Mouse (Mus musculus) gastrocnemius, postnatal 14 days (tissue): ENCODE measurements at regions not wholly inside any gene's neighbourhood (a gene's known extent, or its start where the extent isn't known, plus 50 kb on each side); places are given as distances from the start of the nearest gene placed in this dataset.

Source experiments
- DNase-seq: peaks from one replicate; pipeline ENCODE4 v3.0.0; 2021; ENCODE audit warnings: mixed read lengths
- intact Hi-C: fragments of 180-260 bp; cut with DNase I; formaldehyde crosslinking; loops from one replicate; pipeline ENCODE4 v1.15.1; 2025; ENCODE audit warnings: low total_unique reads

DNA sequence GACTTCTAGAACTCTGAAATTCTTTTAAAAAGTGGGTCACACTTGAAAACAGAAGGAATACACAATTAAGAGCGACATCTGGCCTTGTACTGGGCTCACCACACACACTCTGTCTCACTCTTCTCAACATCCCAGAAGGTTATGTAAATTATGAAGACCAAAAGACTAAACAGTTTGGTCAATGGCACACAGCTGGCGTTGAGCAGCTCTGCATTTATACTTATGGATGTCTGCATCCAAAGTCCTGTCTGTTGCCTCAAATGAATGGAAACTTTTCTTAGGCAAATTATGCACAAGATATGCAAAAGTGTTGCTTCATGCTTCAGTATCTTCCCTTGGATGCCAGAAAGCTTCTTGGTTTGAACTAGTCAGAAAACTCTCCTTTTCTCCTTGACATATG, 323.5 kb downstream of the Ppp3ca start:
- intact Hi-C loops = no loop called here
- DNase-seq = no peak

- no peak for DNase-seq
- intact Hi-C loops = no loop called here
Observed at GRCm38 (mm10) chr3:136994361-136995083, 324.6 kb downstream of the Ppp3ca start.

DNA sequence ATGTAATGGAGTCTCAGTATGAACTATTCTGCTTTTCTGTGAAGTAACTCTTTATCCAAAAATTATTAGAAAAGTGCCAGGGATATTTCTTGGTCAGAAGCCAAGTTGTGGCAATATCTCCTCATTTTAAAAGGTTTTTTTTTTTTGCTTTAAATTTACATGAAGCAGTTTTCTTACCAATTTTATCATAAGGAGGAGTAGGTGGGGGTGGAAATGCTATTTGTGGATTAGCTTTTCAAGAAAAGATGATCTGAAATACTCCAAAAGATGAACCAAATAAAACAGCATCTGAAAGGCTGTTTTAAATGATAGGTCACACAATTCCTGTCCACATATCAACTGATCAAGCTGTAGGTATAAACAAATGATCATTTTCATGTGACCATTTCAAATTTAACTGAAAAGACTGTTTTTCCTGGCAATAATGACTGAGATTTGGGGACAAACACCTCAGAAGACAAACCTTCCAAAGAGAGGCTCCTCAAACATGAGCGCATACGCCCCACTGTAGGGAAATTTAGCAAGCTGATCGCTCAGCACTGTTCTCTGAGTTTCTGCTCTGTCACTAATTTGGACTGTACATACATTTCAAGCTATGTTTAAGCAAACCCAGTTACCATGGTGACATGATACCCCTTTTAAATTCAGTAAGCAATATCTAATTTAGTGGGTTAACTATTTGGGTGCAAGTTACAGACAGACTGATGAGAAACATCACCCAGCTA, 325.8 kb downstream of the Ppp3ca start:
- intact Hi-C loops = no loop called here
- DNase-seq = no peak

DNA sequence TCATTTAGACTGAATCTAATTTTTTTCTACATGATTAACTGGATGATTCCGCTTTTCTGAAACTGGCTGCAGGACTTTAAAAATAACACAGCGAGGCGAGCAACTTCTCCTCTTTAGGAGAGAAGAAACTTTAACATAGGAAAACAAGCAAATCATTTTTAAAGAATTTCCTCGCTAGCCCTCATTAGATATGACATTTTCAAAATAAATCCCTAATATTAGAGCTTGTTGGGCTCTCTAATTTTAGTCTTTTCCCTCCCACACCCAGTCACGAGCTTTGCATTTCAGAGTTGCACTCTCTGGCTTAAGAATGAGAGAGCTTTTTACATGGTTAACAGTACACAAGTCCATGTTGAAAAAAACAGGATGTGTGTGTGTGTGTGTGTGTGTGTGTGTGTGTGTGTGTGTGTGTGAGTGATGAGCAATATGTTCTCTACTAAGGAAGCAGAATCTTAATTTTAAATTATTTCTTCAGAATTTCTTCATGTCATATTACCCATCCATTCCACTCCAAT, 326.5 kb downstream of the Ppp3ca start:
- DNase-seq = no peak
- intact Hi-C loops = no loop called here

- no peak for DNase-seq
- intact Hi-C loops = no loop called here
Observed at GRCm38 (mm10) chr3:137011551-137011950, 329.3 kb upstream of the Emcn start.

- intact Hi-C loops = no loop called here
- DNase-seq = no peak
Observed at GRCm38 (mm10) chr3:137014686-137015085, 326.2 kb upstream of the Emcn start.

DNA sequence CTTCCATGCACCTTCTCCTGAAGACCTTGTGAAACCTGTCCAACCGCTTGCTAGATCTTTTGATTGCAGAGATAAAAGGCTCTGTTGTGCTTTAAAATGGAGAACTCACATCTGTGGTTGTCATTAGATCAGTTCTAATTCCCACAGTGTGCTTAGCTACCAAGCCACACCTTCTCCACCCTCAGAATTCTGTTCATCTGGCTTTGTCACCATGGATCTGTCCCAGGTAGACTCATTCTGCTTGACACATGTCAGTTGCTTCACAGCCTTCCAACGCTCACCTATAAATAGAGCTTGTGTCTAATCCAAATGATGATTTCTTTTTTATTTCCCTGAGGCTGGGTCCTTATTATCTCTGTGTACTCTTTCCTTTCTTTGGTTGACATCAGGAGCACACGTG, 325.7 kb upstream of the Emcn start:
- no peak for DNase-seq
- intact Hi-C loops = no loop called here

DNA sequence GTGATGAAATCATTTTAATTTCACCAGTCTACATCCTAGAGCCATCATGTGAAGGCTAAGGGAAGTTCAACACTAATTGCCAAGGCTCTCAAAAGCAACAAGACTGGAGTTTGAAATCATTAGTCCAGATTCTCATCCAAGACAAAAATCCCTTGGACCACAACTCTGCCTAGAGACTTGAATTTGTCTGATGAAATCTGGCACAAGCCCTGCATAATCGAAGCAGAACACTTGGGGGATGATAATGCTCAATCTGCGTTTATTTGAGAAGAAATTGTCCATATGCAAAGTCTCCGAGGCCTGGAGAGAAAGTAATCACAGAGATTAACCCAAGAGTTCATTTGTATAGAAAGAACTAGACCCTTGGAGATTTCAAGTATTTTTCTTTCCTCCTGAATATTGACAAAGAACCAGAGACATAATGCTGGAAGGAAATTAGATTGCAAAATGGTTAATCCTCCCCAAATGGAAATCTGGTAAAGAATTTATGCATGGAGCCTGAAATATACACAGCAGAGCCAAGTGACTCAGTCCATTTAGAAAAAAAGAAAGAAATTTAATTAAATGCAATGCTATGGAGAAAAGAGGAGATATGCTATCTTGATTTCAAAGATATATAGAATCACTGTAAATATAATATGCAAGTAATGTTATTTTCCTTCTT, 320.8 kb upstream of the Emcn start:
- intact Hi-C loops = no loop called here
- no peak for DNase-seq

- intact Hi-C loops = no loop called here
Observed at GRCm38 (mm10) chr3:137029546-137029945, 311.3 kb upstream of the Emcn start.

GRCm38 (mm10) chr3:137032802-137033201, 308.1 kb upstream of the Emcn start:
- intact Hi-C loops = no loop called here
- DNase-seq = no peak

More at GRCm38 (mm10) chr3:137029546-137029945, 311.3 kb upstream of the Emcn start:
- DNase-seq = no peak

DNA sequence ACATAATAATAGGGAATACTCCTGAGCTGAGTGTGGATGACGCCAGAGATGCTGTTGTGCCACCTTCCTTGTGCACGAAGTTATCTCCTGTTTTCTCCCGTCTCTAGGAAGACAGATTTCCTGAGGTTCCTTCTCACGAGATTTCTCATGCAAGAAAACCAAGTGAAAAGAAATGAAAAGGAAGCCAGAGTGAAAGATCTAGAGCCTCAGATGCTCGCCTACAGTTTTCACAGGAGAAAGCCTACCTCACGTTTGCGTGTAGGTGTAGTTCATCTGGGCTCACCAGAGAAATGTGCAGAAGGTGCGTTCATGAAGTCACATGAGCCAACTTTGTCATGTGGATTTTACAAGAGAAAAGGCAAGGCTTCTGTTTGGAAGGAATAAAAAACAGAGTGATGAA, 301.2 kb upstream of the Emcn start:
- intact Hi-C loops = no loop called here
- DNase-seq = no peak

- no peak for DNase-seq
- intact Hi-C loops = no loop called here
Observed at GRCm38 (mm10) chr3:137056544-137057224, 284.2 kb upstream of the Emcn start.

- no peak for DNase-seq
- intact Hi-C loops = no loop called here
Observed at GRCm38 (mm10) chr3:137057225-137057910, 283.5 kb upstream of the Emcn start.

DNA sequence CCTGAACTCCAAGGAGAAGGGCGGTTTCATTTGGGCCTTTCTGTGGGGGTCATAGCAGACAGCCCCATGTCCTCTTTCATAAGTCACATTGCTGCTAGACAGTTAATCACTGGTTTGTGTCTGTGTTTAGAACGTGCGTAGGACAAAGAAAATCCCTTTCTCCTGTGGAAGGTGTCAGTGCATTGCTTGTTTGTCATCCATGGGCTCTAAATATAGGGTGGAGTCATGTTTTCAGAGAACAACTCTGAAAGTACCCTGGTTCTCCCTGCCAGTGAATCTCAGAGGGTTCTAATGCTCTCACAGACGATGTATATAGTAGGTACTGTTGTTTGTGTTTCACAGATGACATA, 283.0 kb upstream of the Emcn start:
- DNase-seq = no peak
- intact Hi-C loops = no loop called here

- intact Hi-C loops = no loop called here
- no peak for DNase-seq
Observed at GRCm38 (mm10) chr3:137062067-137062466, 278.8 kb upstream of the Emcn start.

DNA sequence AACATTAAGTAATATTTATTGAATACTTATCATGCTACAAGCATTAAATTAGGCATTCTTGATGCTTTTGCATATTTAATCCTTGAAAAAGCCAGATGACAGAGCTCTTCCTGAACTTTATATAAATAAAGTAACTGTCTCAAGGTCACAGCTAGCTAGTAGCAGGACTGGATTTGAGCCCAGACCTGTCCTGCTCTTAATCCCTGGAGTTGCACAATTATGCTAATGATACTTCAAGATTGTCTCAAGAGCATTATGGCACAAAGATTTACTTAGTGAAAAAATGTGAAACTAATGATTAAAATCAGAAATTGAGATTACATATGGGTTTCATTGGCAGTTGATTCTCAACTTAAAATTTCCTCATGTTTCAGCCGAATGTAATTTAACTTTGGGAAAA, 273.5 kb upstream of the Emcn start:
- intact Hi-C loops = no loop called here
- peak; percentile 6 for DNase-seq

- intact Hi-C loops = no loop called here
- DNase-seq = no peak
Observed at GRCm38 (mm10) chr3:137069334-137069733, 271.5 kb upstream of the Emcn start.

DNA sequence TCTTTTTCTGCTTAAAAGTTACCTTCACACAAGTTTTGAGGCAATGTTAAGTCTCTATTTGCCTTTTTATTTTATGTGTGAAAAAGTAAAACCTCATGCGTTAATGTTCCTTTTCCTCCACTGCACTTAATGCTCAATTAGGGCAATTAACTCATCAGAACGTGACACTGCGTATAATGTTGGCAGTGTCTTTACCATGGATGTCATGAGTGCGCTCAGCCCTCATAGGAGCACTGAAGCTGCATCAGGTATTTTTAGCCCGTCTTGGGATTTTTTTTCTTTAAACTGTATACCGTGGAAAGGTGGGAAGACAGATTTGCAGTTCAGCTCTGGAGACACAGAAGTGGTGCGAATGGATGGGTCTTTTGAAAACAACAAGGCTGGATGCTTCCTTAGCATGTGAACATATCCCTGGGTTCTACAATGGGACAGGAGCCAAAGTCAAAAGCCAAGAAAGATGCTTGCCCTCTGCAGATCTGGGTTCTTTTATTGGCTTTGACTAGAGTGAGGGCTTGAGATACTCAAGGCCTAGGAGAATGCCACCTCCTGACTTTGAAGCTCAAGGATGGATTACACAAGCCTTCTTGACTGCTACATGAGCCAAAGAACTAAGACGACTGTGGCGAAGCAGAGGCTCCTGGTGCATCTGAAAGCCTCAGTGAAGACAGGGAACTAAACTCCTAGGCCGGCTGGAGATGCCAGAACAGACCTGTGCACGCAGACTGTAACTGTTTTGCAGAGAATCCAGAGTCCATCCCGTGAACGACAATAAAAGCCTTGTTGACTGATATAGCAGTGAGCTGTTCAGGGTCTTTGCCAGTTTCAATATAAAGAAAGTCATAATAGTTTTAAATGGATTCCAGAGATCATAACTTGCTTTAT, 262.9 kb upstream of the Emcn start:
- intact Hi-C loops = no loop called here
- no peak for DNase-seq

DNA sequence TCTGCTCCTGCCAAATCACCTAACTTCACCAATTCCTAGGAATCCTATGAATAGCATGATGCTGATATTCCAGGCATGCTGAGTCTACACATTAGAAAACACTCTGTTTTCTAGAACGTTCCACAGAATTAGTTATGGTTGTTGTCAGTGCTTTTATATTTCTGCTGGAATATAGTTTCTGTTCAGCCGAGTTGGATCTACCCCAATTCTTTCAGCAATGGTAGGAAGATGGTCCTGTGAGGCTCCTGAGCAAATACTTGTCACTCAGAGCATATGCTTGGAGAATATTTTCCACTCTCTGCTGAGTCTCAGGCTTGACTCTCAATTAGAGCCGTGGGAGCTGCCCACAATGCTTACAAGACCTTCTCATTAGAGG, 262.3 kb upstream of the Emcn start:
- intact Hi-C loops = no loop called here
- no peak for DNase-seq
